Mouse (Mus musculus) brown adipose tissue, adult 24 weeks (tissue): ENCODE data around the gene Tmem145. TPM values are rescaled to one million over a fixed set of nuclear protein-coding genes. Genes with fewer than 3 reads are reported as not detected.

ENCODE experiments used
- polyA plus RNA-seq: library from polyadenylated mRNA; stranded (reverse); fragments of >200 nt; gene quantifications from 2 replicates; pipeline ENCODE4 v1.2.4, GENCODE M21; 2012; ENCODE audit not compliant: missing spikeins, insufficient read depth, insufficient read length

The Tmem145 gene
- polyA plus RNA-seq, 1 experiment: not detected

Other genes starting within 250 kb of the Tmem145 start
- 2.8 and 3.5 TPM in 2 replicates for gene Grik5, start 233.8 kb upstream of the Tmem145 start, polyA plus RNA-seq
- gene Zfp574, start 233.5 kb upstream of the Tmem145 start, polyA plus RNA-seq: 5.9 and 7.6 TPM in 2 replicates
- gene Pou2f2, start 126.4 kb upstream of the Tmem145 start, polyA plus RNA-seq: 0.52 and 0.79 TPM in 2 replicates
- 6.1 and 10.0 TPM in 2 replicates for gene Dedd2, start 85.5 kb upstream of the Tmem145 start, polyA plus RNA-seq
- gene Zfp526, start 84.7 kb upstream of the Tmem145 start, polyA plus RNA-seq: 1.9 and 2.6 TPM in 2 replicates
- gene Gsk3a, start 68.3 kb upstream of the Tmem145 start, polyA plus RNA-seq: 85.4 and 96.9 TPM in 2 replicates
- gene Erf, start 55.3 kb upstream of the Tmem145 start, polyA plus RNA-seq: 7.1 and 7.4 TPM in 2 replicates
- 25.2 and 31.3 TPM in 2 replicates for gene Cic, start 38.4 kb upstream of the Tmem145 start, polyA plus RNA-seq
- 1.6 and 4.8 TPM in 2 replicates for gene Pafah1b3, start 8.1 kb upstream of the Tmem145 start, polyA plus RNA-seq
- gene Prr19, start 4.7 kb upstream of the Tmem145 start, polyA plus RNA-seq: not detected in 2 replicates
- 12.7 and 14.3 TPM in 2 replicates for gene Megf8, start 11.1 kb downstream of the Tmem145 start, polyA plus RNA-seq
- not detected in 2 replicates for gene Cnfn, start 63.6 kb downstream of the Tmem145 start, polyA plus RNA-seq
- gene Lipe, start 92.6 kb downstream of the Tmem145 start, polyA plus RNA-seq: 1,111 and 1,189 TPM in 2 replicates
- gene Cxcl17, start 106.8 kb downstream of the Tmem145 start, polyA plus RNA-seq: not detected in 2 replicates
- gene Ceacam1, start 171.5 kb downstream of the Tmem145 start, polyA plus RNA-seq: 4.3 and 8.3 TPM in 2 replicates
- not detected in 2 replicates for gene Ceacam2, start 233.8 kb downstream of the Tmem145 start, polyA plus RNA-seq